Mouse (Mus musculus) c-Kit-negative CD71-positive TER-119-positive erythroid progenitor cells, embryonic 14.5 days (primary cell): ENCODE results near the gene Slc25a44.
"Not testable (repeated sequence)": the region's sequence is repeated elsewhere in the genome, so short reads cannot be mapped to it uniquely, and the experiment has no call there.

Experiments used
- DNase-seq: peaks from one replicate; pipeline ENCODE4 v3.0.0-alpha.2; 2013; ENCODE audit warnings: low read depth, low spot score

Gene Slc25a44

DNA sequence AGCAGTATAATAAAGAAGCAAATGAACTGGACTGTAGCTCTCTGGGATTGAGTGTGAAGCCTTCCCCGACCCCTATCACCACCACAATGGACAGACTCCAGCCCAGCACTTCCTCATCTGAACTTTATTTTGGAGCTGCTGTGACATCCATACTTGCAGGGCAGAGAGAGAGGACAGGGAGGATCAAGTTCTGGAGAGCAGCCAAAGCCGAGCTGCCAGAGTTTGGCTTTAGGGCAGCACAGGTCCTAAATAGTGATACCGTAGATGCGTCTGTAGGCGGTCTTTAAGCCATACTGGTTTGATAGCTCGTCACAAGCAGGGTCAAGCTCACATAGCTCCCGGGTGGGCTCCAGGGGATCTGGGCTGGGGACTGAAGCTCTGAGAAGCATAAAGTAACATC, 56.4 kb downstream of the Slc25a44 start:
- DNase-seq = not testable (repeated sequence)

GRCm38 (mm10) chr3:88367517-88367916, 57.4 kb downstream of the Slc25a44 start:
- DNase-seq = not testable (repeated sequence)

DNA sequence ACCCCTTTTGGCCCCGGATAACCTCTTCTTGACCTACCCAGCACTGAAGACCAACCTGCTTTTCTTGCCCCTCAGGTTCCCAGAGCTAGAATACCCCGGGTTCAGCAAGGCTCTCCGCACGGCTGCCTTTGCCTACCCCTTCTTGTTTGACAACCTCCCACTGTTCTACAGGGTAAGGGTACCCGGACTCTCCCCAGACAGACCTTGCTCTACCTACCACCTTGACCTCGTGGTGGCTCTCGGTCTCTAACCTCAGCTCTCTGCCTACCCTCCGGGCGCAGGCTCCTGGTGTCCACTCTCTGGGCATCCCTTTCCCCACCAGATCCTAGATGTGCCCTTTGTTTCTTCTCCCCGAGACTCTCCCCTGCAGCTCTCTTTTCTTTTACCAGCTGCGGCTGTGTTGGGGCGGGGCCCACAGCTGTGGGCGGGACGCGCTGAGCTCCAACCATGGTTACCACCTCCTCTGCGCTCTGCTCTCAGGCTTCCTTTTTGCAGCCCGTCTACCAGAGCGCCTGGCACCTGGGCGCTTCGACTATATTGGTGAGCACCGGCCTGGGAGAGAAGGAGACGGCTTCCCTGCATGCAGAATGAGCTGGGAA, 58.0 kb downstream of the Slc25a44 start:
- DNase-seq = not testable (repeated sequence)

- DNase-seq = no peak
These were observed 59.1 kb downstream of the Slc25a44 start for GRCm38 (mm10) chr3:88365705-88366361.

- peak; percentile 80 for DNase-seq
These were observed 60.6 kb downstream of the Slc25a44 start, which contains the start of gene Paqr6 for GRCm38 (mm10) chr3:88364337-88364736. Paqr6 (plus strand) TSS chr3:88364584.

GRCm38 (mm10) chr3:88363700-88364099, 61.2 kb downstream of the Slc25a44 start:
- DNase-seq = peak; percentile 52

DNA sequence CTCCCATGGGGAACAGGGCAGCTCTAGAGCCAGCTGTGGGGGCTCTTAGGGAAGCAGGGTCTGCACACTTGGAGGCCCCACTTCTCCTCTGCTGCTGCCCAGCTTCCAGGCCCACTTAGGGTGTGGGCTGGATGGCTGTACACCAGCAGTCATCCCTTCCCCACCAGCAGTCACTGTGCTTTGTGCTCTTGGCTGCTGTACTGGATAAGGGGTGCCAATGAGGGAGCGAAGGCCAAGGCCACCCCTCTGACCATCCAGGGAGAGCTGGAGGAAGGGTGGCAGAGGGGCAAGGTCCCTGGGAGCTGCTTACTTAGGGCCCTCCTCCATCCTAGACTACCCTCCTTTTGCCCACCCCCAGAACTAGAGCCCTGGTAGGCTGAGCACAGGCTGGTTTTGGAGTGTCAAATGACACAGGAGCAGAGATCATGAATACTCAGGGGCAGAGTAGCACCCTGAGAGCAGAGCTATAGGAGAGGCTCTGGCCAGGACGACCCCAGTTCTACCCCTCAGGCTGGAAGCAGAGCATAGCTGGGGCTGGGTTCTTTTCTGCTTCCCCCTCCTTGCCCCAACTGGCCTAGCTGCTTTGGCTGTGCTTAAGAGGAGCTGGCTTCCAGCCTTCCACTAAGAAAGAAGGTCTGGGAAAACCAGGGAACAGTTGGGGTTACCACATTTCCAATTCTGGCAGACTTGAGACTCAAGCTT, 63.2 kb downstream of the Slc25a44 start:
- DNase-seq = no peak

- no peak for DNase-seq
These were observed 63.8 kb downstream of the Slc25a44 start for GRCm38 (mm10) chr3:88361096-88361495.
